Mouse (Mus musculus) heart, postnatal 0 days (tissue): ENCODE measurements around the gene a. TPM values are rescaled to one million over a fixed set of nuclear protein-coding genes. Genes with fewer than 3 reads are reported as not detected.

Experiments
- ATAC-seq: fragments of 200-750 bp; cut with Nextera tagmentation; 2 replicates; pipeline ENCODE4 v1.8.0; 2017; ENCODE audit warnings: low read depth, moderate number of reproducible peaks, moderate library complexity; ENCODE audit not compliant: insufficient read depth
- DNase-seq: peaks from one replicate; pipeline ENCODE4 v3.0.0-alpha.2; 2016; ENCODE audit warnings: low spot score
- H3K27ac ChIP-seq: fragments of 300-500 bp; sonication (generic); 2 replicates; pipeline ENCODE4 v1.5.1; 2014; ENCODE audit warnings: low read depth, mild to moderate bottlenecking
- H3K27me3 ChIP-seq: fragments of 300-500 bp; sonication (generic); 2 replicates; pipeline ENCODE4 v1.6.1; 2014; ENCODE audit warnings: low read length, mixed read lengths; ENCODE audit not compliant: control insufficient read depth, insufficient read depth
- H3K36me3 ChIP-seq: fragments of 300-500 bp; sonication (generic); replicated peaks from 2 replicates; pipeline ENCODE4 v1.6.1; 2014; ENCODE audit warnings: low read length, mixed read lengths; ENCODE audit not compliant: control insufficient read depth, insufficient read depth
- H3K4me1 ChIP-seq: fragments of 300-500 bp; sonication (generic); 2 replicates; pipeline ENCODE4 v1.6.1; 2014; ENCODE audit warnings: antibody characterized with exemption; ENCODE audit not compliant: control insufficient read depth, insufficient read depth
- H3K4me2 ChIP-seq: fragments of 300-500 bp; sonication (generic); 2 replicates; pipeline ENCODE4 v1.6.1; 2014; ENCODE audit warnings: low read depth, mild to moderate bottlenecking, low read length, moderate library complexity
- H3K4me3 ChIP-seq: fragments of 300-500 bp; sonication (generic); 2 replicates; pipeline ENCODE4 v1.5.1; 2014; ENCODE audit warnings: low read depth, low read length
- H3K9ac ChIP-seq: fragments of 300-500 bp; sonication (generic); replicated peaks from 2 replicates; pipeline ENCODE4 v1.6.1; 2014; ENCODE audit warnings: low read depth, low read length, mixed read lengths
- H3K9me3 ChIP-seq: fragments of 300-500 bp; sonication (generic); replicated peaks from 2 replicates; pipeline ENCODE4 v1.6.1; 2016; ENCODE audit warnings: low read length; ENCODE audit not compliant: control insufficient read depth
- CTCF ChIP-seq: IDR thresholded peaks from 2 replicates; pipeline ENCODE4 v1.5.1; 2016; ENCODE audit warnings: antibody characterized with exemption, control low read depth, low read depth
- EP300 ChIP-seq: IDR thresholded peaks from 2 replicates; pipeline ENCODE4 v1.6.1; 2016; ENCODE audit warnings: antibody characterized with exemption, low read depth
- WGBS: fragments of 180-500 bp; shearing (Covaris S2); extraction: QIAGEN DNeasy Blood & Tissue Kit; methylation state at CpG from one replicate; pipeline ENCODE4 v1.1.7; 2014; 5-methylcytosine and 5-hydroxymethylcytosine counted together
- polyA plus RNA-seq: library from polyadenylated mRNA; unstranded; fragments of >200 nt; fragmentation: Nextera tagmentation; extraction: Ambion mirVana; gene quantifications from 2 replicates; pipeline ENCODE4 v1.2.1, GENCODE M21; 2015
- total RNA-seq: library from RNA; depleted of rRNA; stranded (reverse); fragments of >200 nt; gene quantifications from 2 replicates; pipeline ENCODE4 v1.2.3, GENCODE M21; 2014; ENCODE audit warnings: low replicate concordance; rRNA removed

a gene
- not detected in 2 replicates for total RNA-seq
- polyA plus RNA-seq, result not detected in 2 replicates

DNA sequence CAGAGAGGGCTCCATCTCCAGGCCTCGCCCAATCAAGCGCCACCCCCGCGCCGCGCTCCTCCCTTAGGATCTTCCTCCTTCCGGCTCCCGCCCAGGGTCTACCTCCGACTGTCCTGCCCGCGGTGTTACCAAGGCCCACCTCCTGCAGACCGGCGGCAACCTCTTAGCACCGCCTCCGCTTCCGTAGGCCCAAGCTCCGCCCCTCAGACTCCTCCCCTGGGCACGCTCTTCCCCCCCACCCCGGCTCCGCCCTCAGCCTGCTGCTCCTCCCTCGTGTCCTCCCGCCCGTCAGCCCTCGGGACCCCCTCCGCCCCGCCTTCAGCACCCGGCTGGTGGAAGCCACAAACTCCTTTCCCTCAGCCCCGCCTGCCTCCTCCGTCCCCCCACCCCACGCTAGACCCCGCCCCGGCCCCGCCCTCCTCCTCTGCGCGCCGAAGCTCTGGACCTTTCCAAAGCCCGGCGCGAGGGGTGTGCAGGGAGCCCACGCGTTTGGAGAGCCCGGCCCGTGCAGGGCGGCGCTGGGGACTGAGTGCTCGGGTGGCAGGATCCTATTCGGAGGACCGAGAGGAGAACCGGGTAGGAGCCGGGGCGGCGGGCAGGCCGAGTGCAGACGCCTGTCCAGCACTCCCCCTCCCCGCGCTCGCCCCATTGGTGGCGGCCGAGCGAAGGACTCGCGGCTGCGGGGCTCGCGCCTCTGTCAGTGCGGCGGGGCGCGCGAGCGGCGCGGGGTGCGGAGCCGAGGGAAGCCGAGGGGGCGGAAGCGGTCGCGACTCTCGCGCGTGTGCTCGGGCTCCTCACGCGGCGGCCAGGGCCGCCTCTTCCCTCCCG is at the start of gene a, which contains the start of gene Raly:
TSS of gene a (plus strand) at position 747 of the 828 bp plus-strand sequence.
TSS of gene Raly (plus strand) at position 441 of the 828 bp plus-strand sequence.
- Histone ChIP-seq H3K9ac (peak within 1 kb of the TSS; percentile 99), H3K36me3 (no peaks in the 10 kb centered on the region), H3K9me3 (no peaks in the 10 kb centered on the region), H3K27ac (peak within 1 kb of the TSS; percentile 99), H3K4me2 (peak within 1 kb of the TSS; percentile 92), H3K4me1 (peaks cover 37% of the 10 kb centered on the region), H3K4me3 (peak within 1 kb of the TSS; percentile 99), H3K27me3 (no peaks in the 10 kb centered on the region)
- DNase-seq, result peak; percentile 100
- TF ChIP-seq EP300 (peak; percentile 64; the same call in 1 of the 2 replicates), CTCF (no peak)
- under 1% methylated on average over 76 of the region's 89 CpGs for WGBS
- ATAC-seq, result peak; percentile 93

DNA sequence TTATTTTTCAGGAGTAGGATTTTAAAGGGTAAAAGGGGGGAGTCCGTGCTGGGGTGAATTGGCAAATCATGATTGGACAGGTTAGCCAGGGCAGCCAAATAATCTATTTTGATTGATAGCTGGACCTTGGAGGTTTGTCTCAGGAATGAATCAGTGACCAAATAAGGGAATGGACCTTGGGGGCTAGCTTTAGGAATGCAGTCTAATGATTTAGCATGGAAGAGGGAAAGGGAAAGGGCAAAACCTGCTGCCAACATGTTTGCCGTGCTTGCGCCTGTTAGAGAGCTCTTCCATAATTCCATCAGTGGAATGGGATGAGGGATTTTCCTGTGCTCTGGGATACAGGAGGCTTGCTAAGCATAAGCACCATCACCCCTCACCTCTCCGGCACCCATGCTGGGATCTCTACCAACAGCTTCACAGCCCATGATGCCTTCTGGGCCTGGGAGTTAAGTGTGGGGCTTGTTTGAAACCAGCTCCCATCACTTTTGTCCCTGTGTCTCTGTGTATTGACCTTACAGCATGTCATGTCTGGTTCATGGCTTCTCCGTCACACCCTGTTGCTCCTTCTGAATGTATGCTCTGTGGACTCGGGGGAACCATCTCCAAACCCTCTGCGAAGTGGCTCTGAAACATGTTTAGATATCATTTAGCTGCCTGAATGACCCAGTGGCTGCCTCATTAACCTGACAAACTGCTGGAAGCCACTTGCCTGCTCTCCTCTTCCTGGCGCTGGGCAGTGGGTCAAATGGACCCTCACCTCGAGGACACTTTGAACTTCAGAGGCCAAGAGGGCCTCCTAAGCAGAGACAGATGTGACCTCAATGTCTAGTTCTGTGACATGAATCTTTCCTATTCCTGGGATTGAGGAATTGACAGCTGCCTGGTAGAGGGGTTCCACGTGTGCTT is 48.0 kb upstream of the a start:
- H3K4me1 ChIP-seq, result no peaks in the 10 kb centered on the region
- no peak overlapping the region for H3K4me3 ChIP-seq
- DNase-seq (no peak), ATAC-seq (no peak)
- no peak overlapping the region for H3K4me2 ChIP-seq
- no peak overlapping the region for H3K9ac ChIP-seq
- no peaks in the 10 kb centered on the region for H3K27me3 ChIP-seq
- H3K36me3 ChIP-seq, result no peaks in the 10 kb centered on the region
- no peak overlapping the region for H3K27ac ChIP-seq
- H3K9me3 ChIP-seq, result no peaks in the 10 kb centered on the region
- 72% methylated on average over 10 of the region's 10 CpGs for WGBS
- TF ChIP-seq EP300, result no peak
- no peak for TF ChIP-seq CTCF

DNA sequence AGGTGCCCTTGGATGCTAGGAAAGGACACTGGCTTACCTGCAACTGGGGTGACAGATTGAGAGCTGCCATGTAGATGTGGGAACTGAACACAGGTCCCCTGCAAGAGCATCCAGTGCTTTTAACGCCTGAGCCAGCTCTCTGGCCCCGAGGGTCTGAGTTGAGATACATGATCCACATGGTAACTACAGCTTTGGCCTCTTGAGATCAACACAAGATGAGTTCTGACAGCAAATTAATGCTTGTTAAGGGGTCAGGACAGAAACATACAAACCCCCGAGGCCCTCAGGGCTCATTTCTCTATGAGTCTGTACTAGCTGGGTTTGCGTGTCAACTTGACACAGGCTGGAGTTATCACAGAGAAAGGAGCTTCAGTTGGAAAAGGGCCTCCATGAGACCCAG is 47.3 kb upstream of the a start:
- Histone ChIP-seq H3K4me2 (no peak overlapping the region), H3K27me3 (no peaks in the 10 kb centered on the region), H3K9ac (no peak overlapping the region), H3K9me3 (no peaks in the 10 kb centered on the region), H3K4me3 (no peak overlapping the region), H3K27ac (no peak overlapping the region), H3K4me1 (no peaks in the 10 kb centered on the region), H3K36me3 (no peaks in the 10 kb centered on the region)
- TF ChIP-seq CTCF (no peak), EP300 (no peak)
- ATAC-seq, result no peak
- no peak for DNase-seq
- WGBS, result 78% methylated on average over 4 of the region's 4 CpGs

DNA sequence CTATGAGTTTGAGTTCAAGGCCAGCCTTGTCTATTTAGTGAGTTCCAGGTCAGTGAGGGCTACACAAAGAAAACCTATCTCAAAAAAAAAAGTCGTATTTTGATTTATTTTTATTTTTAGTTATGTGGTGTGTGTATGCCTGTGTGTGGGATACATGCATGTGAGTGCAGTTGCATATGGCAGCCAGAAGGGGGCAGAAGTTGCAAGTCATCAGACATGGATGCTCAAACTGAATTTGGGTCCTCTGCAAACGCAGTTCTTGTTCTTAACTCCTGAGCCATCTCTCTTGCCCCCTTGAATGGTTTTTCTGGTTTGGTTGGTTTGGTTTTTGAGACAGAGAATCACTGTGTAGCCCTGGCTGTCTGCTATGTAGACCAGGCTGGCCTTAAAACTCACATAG is 42.8 kb upstream of the a start:
- Histone ChIP-seq H3K4me2 (no peak overlapping the region), H3K4me3 (no peak overlapping the region), H3K36me3 (no peaks in the 10 kb centered on the region), H3K4me1 (0 out of 2 replicates have a peak, but pooled peaks cover 6% of the 10 kb centered on the region), H3K9ac (no peak overlapping the region), H3K27ac (no peak overlapping the region), H3K27me3 (no peaks in the 10 kb centered on the region), H3K9me3 (no peaks in the 10 kb centered on the region)
- DNase-seq (no peak), ATAC-seq (no peak)
- TF ChIP-seq EP300 (no peak), CTCF (no peak)
- 88% methylated on average over 2 of the region's 2 CpGs for WGBS

DNA sequence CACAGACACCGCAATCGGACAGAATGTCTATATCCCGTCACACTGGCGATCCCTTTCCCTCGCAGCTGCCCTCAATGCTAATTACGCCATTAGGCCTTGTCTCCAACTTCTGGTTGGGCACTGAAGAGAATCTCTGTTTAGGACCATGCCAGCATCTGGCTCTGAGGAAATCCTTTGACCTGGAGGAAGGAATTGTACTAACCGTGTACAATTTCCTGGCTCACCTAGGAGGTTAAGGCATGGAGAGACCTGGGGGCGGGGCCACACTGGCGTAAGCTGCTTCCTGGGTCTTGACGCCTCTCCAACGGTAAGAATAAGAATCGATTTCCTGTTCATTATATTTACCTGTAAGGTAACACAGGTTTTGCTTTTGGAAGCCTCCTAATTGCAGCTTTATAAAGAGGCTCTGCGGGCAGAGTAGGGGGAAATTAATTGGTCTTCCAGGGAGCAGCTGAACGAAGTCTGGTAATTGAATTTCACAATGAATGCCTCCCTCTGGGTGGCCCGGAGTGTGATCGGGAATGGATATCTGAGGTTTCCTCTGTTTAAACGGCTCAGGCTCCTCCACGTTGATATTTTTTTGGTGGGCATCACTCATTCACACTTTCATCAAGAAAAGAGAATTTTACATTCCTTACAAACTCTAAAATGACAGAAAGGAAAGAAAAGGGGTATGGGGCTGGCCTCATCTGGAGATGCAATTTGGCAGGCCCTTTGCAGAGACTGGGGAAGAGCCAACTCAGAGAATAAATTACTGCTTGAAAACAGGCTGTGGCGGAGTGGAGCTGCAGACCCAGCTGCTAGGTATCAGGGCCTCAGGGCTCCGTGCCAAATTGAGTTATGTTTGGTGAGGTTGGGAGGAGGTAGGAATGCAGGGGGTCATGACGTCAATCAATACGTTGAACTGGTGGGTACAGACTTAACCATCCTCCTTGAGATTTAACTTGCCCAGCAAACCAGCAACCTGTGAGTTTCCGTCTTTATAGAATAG is 41.9 kb upstream of the a start:
- 61% methylated on average over 23 of the region's 23 CpGs for WGBS
- TF ChIP-seq CTCF (no peak), EP300 (no peak)
- ATAC-seq (no peak), DNase-seq (no peak)
- Histone ChIP-seq H3K27me3 (no peaks in the 10 kb centered on the region), H3K4me3 (no peak overlapping the region), H3K4me1 (0 out of 2 replicates have a peak, but pooled peaks cover 6% of the 10 kb centered on the region), H3K4me2 (no peak overlapping the region), H3K36me3 (no peaks in the 10 kb centered on the region), H3K9me3 (no peaks in the 10 kb centered on the region), H3K27ac (no peak overlapping the region), H3K9ac (no peak overlapping the region)
